ENCODE assay signal across 8 mouse cellular contexts in the genomic region with DNA sequence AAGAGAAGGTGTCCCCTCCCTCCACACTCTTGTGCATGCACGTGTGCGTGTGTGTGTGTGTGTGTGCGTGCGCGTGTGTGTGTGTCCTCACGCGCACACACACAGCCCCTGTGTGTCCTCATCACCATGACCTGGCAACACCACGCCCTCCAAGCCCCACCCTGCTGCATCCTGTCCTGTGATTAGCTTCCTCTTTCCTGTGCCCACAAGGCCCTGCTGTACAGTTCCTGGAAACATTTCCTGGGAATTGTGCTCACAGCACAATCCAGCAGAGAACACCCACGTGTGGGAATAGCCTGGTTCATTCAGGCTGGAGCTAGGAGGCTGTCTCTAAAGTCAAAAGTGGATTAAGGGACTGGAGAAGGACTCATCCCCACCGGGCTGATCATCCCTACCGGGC.
A peak's percentile ranks its signal among the peaks of the same experiment; 100 is the strongest.
DNase-seq lines count a peak whose midpoint lies in the region; ATAC-seq and TF ChIP-seq lines count a peak whose summit lies in the region.

No protein-coding gene starts in this region.

- no peaks in the 10 kb centered on the region for H3K36me3 ChIP-seq in forebrain, embryonic 12.5 days (replicated peaks)
- H3K36me3 ChIP-seq in hindbrain, embryonic 11.5 days (ENCODE audit: control insufficient read depth, insufficient read depth, low read length), result no peaks in the 10 kb centered on the region
- no peaks in the 10 kb centered on the region for H3K36me3 ChIP-seq in limb, embryonic 13.5 days
- H3K36me3 ChIP-seq in midbrain, embryonic 12.5 days, result no peaks in the 10 kb centered on the region

- TF ChIP-seq CTCF in gastrocnemius, adult 2 months (IDR thresholded peaks at IDR 0.05), result no peak

- H3K4me1 ChIP-seq in forebrain, embryonic 12.5 days, result peaks cover 77% of the 10 kb centered on the region
- peaks cover 39% of the 10 kb centered on the region for H3K4me1 ChIP-seq in hindbrain, embryonic 11.5 days (replicated peaks; ENCODE audit: control insufficient read depth, insufficient read depth, low read length)
- peaks cover 63% of the 10 kb centered on the region for H3K4me1 ChIP-seq in limb, embryonic 13.5 days
- H3K4me1 ChIP-seq in midbrain, embryonic 12.5 days, result peaks cover 68% of the 10 kb centered on the region

- peak overlapping the region; percentile 94 for H3K27ac ChIP-seq in gastrocnemius, adult 2 months
- H3K27ac ChIP-seq in forebrain, embryonic 12.5 days, result peak overlapping the region; percentile 100
- H3K27ac ChIP-seq in hindbrain, embryonic 11.5 days (ENCODE audit: low read depth, low read length), result peak overlapping the region; percentile 58
- H3K27ac ChIP-seq in limb, embryonic 13.5 days, result peak overlapping the region; percentile 55; the same call in 1 of the 2 replicates
- H3K27ac ChIP-seq in midbrain, embryonic 12.5 days (replicated peaks), result peak overlapping the region; percentile 100

- no peak overlapping the region for H3K4me2 ChIP-seq in forebrain, embryonic 12.5 days
- no peak overlapping the region for H3K4me2 ChIP-seq in hindbrain, embryonic 11.5 days (replicated peaks; ENCODE audit: low read depth, low read length)
- H3K4me2 ChIP-seq in limb, embryonic 13.5 days (replicated peaks), result no peak overlapping the region
- no peak overlapping the region for H3K4me2 ChIP-seq in midbrain, embryonic 12.5 days (replicated peaks)

- H3K27me3 ChIP-seq in forebrain, embryonic 12.5 days, result no peaks in the 10 kb centered on the region
- no peaks in the 10 kb centered on the region for H3K27me3 ChIP-seq in hindbrain, embryonic 11.5 days (ENCODE audit: control insufficient read depth, insufficient read depth, low read length)
- no peaks in the 10 kb centered on the region for H3K27me3 ChIP-seq in limb, embryonic 13.5 days
- peaks cover 7% of the 10 kb centered on the region for H3K27me3 ChIP-seq in midbrain, embryonic 12.5 days

- intact Hi-C loops in gastrocnemius, adult 2 months (cut with DNase I), result no loop called here

- 79% methylated on average over 11 of the region's 11 CpGs for WGBS in forebrain, embryonic 12.5 days
- WGBS in hindbrain, embryonic 11.5 days, result 83% methylated on average over 11 of the region's 11 CpGs
- WGBS in limb, embryonic 13.5 days, result 79% methylated on average over 11 of the region's 11 CpGs
- WGBS in midbrain, embryonic 12.5 days, result 77% methylated on average over 11 of the region's 11 CpGs

- peak; percentile 71 for DNase-seq in gastrocnemius, adult 2 months
- no peak for DNase-seq in gastrocnemius, postnatal 10 days
- DNase-seq in hindbrain, embryonic 11.5 days (ENCODE audit: low spot score), result no peak
- no peak for DNase-seq in ovary, postnatal 14 days (ENCODE audit: low spot score)
- no peak for DNase-seq in layer of hippocampus, adult 8-10 months (ENCODE audit: low spot score in 2 of 2)

- H3K9me3 ChIP-seq in forebrain, embryonic 12.5 days, result no peaks in the 10 kb centered on the region
- H3K9me3 ChIP-seq in hindbrain, embryonic 11.5 days (ENCODE audit: control insufficient read depth, low read length), result no peaks in the 10 kb centered on the region
- H3K9me3 ChIP-seq in limb, embryonic 13.5 days, result no peaks in the 10 kb centered on the region
- H3K9me3 ChIP-seq in midbrain, embryonic 12.5 days, result no peaks in the 10 kb centered on the region

- no peak overlapping the region for H3K4me3 ChIP-seq in gastrocnemius, adult 2 months
- no peak overlapping the region for H3K4me3 ChIP-seq in forebrain, embryonic 12.5 days (replicated peaks)
- H3K4me3 ChIP-seq in hindbrain, embryonic 11.5 days (ENCODE audit: low read depth, low read length), result no peak overlapping the region
- H3K4me3 ChIP-seq in limb, embryonic 13.5 days, result no peak overlapping the region
- H3K4me3 ChIP-seq in midbrain, embryonic 12.5 days, result no peak overlapping the region

- no peak overlapping the region for H3K9ac ChIP-seq in forebrain, embryonic 12.5 days
- H3K9ac ChIP-seq in hindbrain, embryonic 11.5 days (ENCODE audit: low read depth, low read length), result peak overlapping the region; percentile 23; the same call in 1 of the 2 replicates
- H3K9ac ChIP-seq in limb, embryonic 13.5 days, result no peak overlapping the region
- no peak overlapping the region for H3K9ac ChIP-seq in midbrain, embryonic 12.5 days (replicated peaks)

- no peak for ATAC-seq in forebrain, embryonic 12.5 days (ENCODE audit: low FRiP score)
- ATAC-seq in hindbrain, embryonic 11.5 days (ENCODE audit: low FRiP score), result no peak
- no peak for ATAC-seq in limb, embryonic 13.5 days (ENCODE audit: low FRiP score, low read depth)
- no peak for ATAC-seq in midbrain, embryonic 12.5 days (ENCODE audit: low FRiP score, low read depth)
